Mouse (Mus musculus) heart, embryonic 13.5 days (tissue): ENCODE measurements at regions not wholly inside any gene's neighbourhood (a gene's known extent, or its start where the extent isn't known, plus 50 kb on each side); places are given as distances from the start of the nearest gene placed in this dataset.

Experiments used
- ATAC-seq: fragments of 200-750 bp; cut with Nextera tagmentation; 2 replicates; pipeline ENCODE4 v1.8.0; 2017; ENCODE audit warnings: moderate TSS enrichment; ENCODE audit not compliant: insufficient number of reproducible peaks, low FRiP score, low TSS enrichment; ENCODE audit errors: extremely low read depth
- H3K27ac ChIP-seq: fragments of 300-500 bp; sonication (generic); replicated peaks from 2 replicates; pipeline ENCODE4 v1.5.1; 2015; ENCODE audit warnings: moderate library complexity, mild to moderate bottlenecking, inconsistent platforms
- H3K27me3 ChIP-seq: fragments of 300-500 bp; sonication (generic); replicated peaks from 2 replicates; pipeline ENCODE4 v1.6.1; 2015; ENCODE audit warnings: mild to moderate bottlenecking, inconsistent platforms
- H3K36me3 ChIP-seq: fragments of 300-500 bp; sonication (generic); 2 replicates; pipeline ENCODE4 v1.6.1; 2015; ENCODE audit warnings: mild to moderate bottlenecking, inconsistent platforms
- H3K4me1 ChIP-seq: fragments of 300-500 bp; sonication (generic); 2 replicates; pipeline ENCODE4 v1.6.1; 2015; ENCODE audit warnings: inconsistent platforms
- H3K4me2 ChIP-seq: fragments of 300-500 bp; sonication (generic); 2 replicates; pipeline ENCODE4 v1.6.1; 2015; ENCODE audit warnings: inconsistent platforms, mild to moderate bottlenecking, moderate library complexity
- H3K4me3 ChIP-seq: fragments of 300-500 bp; sonication (generic); 2 replicates; pipeline ENCODE4 v1.5.1; 2015; ENCODE audit warnings: moderate library complexity, mild to moderate bottlenecking, inconsistent platforms
- H3K9ac ChIP-seq: fragments of 300-500 bp; sonication (generic); 2 replicates; pipeline ENCODE4 v1.6.1; 2015; ENCODE audit warnings: inconsistent platforms, mild to moderate bottlenecking, moderate library complexity
- H3K9me3 ChIP-seq: fragments of 300-500 bp; sonication (generic); 2 replicates; pipeline ENCODE4 v1.6.1; 2016; ENCODE audit warnings: inconsistent platforms
- WGBS: fragments of 180-500 bp; shearing (Covaris S2); methylation state at CpG from one replicate; pipeline ENCODE4 v1.1.7; 2015; ENCODE audit warnings: mixed read lengths; 5-methylcytosine and 5-hydroxymethylcytosine counted together

DNA sequence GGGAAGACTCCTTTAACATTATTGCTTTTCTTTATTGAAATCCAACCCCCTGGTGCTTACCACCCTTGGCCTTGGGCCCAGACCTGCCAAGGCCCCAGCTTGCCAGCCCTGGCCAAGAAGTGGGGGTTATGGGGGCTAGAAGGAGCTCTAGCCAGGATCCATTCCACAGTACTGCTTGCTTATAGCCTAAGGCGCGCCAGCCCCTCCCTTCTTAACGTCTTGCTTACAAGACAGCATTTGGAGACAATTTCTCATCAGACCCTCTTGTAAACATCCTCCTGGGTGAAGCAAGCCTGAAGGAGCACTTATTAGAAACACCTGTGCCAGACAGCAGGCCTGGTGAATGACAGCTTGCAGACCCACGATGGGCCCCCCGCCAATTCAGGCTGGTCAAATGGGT, 179.3 kb downstream of the Cyp26b1 start:
- no peak for ATAC-seq
- Histone ChIP-seq H3K36me3 (no peaks in the 10 kb centered on the region), H3K27me3 (peaks cover 65% of the 10 kb centered on the region), H3K9ac (no peak overlapping the region), H3K4me3 (no peak overlapping the region), H3K4me2 (no peak overlapping the region), H3K27ac (no peak overlapping the region), H3K4me1 (no peaks in the 10 kb centered on the region), H3K9me3 (no peaks in the 10 kb centered on the region)
- 65% methylated on average over 5 of the region's 5 CpGs for WGBS

DNA sequence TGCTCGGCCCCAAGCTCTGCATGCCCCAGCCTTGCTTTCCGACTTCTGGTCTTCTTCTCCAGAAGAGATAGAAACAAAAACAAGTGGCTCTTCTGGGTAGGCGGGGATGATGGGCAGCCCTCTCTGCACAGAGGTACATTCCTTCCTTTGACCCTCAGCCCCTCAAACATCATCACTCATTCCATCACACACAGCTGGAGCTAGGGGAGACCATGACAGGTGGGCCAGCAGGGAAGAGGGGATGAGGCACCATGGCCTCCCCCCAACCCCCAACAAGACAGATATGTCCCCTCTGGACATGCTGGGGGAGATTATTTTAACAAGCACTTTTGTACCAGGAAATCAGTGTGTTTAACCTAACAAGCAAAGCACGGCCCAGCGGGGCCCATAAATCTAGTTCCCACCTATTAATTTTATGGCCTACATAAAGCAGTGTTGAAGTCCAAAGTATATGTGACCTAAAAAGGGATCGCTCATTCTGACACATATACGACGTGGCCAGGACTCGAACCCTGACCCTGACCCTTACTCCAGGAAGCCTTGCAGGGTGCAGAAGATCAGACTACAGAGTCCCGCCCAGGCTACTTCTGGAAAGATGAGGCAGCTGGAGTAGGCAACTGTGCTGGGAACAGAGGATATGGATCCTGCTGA, 183.7 kb downstream of the Cyp26b1 start:
- Histone ChIP-seq H3K27me3 (peaks cover 55% of the 10 kb centered on the region), H3K4me3 (no peak overlapping the region), H3K4me2 (no peak overlapping the region), H3K9me3 (no peaks in the 10 kb centered on the region), H3K27ac (no peak overlapping the region), H3K9ac (no peak overlapping the region), H3K36me3 (no peaks in the 10 kb centered on the region), H3K4me1 (no peaks in the 10 kb centered on the region)
- 80% methylated on average over 10 of the region's 10 CpGs for WGBS
- ATAC-seq, result no peak

DNA sequence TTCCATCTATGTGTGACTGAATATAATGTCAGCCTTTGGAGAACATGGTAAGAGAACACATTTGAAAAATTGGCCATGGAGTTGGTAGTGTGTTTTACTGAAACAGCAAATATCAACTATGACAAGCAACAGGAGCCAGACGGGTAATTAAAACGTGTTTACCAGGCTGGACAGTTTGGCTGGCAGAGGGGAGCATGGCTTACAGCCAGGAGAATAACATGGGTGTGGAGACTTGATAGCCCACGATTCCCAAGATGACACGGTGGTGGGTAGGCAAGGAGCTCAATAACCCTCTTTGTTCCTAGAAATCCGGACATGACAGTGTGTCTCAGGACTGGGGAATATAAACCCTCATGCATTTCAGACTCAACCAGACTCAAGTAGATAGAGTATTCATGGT, 185.2 kb downstream of the Cyp26b1 start:
- H3K36me3 ChIP-seq, result no peaks in the 10 kb centered on the region
- no peak overlapping the region for H3K9ac ChIP-seq
- no peak overlapping the region for H3K4me3 ChIP-seq
- H3K4me2 ChIP-seq, result no peak overlapping the region
- H3K27me3 ChIP-seq, result peaks cover 51% of the 10 kb centered on the region
- no peaks in the 10 kb centered on the region for H3K4me1 ChIP-seq
- H3K27ac ChIP-seq, result no peak overlapping the region
- 64% methylated on average over 5 of the region's 5 CpGs for WGBS
- H3K9me3 ChIP-seq, result no peaks in the 10 kb centered on the region
- ATAC-seq, result no peak

DNA sequence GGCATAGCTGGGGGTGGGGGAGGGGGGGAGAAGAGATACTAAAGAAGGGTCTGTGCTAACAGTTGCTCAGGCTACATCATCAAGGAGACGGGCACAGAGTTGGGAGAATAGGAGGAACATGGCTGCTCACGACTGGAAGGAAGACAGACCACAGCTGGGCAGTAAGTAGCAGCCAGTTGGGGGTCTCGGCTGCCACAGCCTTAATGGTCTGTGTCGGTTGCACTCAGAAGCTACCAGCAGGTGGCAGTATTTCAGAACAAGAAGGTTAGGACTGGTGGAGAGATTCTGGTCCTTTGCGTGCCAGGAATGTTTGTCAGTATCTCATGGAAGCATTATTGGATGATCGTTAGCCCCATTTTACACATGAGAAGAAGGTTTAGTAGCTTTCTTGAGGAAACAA, 185.9 kb downstream of the Cyp26b1 start:
- no peak overlapping the region for H3K4me3 ChIP-seq
- H3K9me3 ChIP-seq, result no peaks in the 10 kb centered on the region
- 4% methylated on average over 6 of the region's 6 CpGs for WGBS
- no peaks in the 10 kb centered on the region for H3K4me1 ChIP-seq
- H3K9ac ChIP-seq, result no peak overlapping the region
- no peak overlapping the region for H3K4me2 ChIP-seq
- ATAC-seq, result no peak
- H3K36me3 ChIP-seq, result no peaks in the 10 kb centered on the region
- peaks cover 46% of the 10 kb centered on the region for H3K27me3 ChIP-seq
- no peak overlapping the region for H3K27ac ChIP-seq

DNA sequence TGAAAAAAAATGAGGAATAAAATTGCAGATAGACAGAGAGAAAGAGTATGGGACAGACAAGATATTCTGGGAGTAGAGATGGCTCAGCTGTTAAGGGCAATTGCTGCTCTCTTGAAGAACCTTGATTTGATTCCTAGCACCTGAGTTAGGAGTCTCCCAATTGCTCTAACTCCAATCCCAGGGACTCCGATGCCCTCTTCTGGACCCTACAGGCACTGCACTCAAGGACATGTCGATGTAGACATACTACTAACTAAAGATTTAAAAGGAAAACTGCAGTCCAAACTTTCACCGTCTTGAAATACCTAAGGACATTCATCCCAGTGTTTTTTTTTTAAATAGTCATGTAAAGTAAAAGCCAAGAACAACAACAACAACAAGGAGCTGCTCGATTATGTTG, 189.0 kb downstream of the Cyp26b1 start:
- H3K9me3 ChIP-seq, result no peaks in the 10 kb centered on the region
- ATAC-seq, result no peak
- WGBS, result 52% methylated on average over 4 of the region's 4 CpGs

DNA sequence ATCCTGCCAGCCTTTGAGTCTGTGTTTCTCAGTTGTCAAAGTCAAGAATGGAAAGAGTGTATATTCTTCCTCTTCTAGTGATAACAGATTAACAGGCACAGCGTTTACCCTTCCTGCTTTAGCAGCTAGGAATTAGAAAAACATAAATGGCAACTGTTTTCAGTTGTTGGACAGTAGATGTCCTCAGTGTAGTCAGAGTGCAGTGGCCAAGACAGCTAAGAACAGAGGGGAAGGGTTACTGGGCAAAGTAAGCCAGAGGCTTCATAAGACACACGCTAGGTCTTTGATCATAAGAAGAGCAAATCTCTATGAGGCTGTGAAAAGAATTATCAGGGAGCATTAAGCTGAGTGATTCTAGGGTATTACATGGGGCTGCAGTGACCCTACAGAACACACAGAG, 191.3 kb downstream of the Cyp26b1 start:
- no peak for ATAC-seq
- WGBS, result 55% methylated on average over 2 of the region's 2 CpGs
- H3K4me1 ChIP-seq, result no peaks in the 10 kb centered on the region

More for the DNA sequence above, 189.0 kb downstream of the Cyp26b1 start:
- Histone ChIP-seq H3K36me3 (no peaks in the 10 kb centered on the region), H3K4me2 (no peak overlapping the region), H3K9ac (no peak overlapping the region), H3K4me1 (no peaks in the 10 kb centered on the region), H3K27me3 (peaks cover 48% of the 10 kb centered on the region), H3K4me3 (no peak overlapping the region), H3K27ac (no peak overlapping the region)

DNA sequence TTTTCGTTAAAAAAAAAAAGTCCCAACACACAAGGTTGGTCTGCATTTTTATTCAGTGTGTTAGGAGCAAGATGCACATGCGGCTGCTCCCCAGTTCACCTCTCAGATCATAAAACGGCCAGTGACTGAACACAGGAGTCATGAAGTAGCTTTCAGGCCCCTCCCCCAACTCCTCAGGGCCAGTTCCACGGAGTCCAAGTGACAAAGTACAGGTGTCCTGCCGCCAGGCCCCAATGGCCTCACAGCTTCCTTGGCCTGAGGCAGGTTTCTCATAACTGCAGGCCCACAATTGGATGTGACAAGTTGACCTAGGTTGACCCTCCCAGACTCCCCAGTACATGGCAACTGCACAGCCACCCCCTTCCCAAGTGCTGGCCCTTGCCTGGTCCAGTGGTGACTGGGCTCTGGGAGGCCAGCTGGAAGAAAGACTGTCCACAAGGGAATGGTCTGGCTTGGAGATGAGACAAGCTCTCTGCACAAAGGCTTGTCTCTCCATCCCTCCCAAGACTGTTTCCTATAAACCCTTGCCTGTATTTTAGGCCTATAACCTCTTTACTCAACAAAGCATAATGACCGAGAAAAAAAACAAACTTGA, 199.1 kb downstream of the Cyp26b1 start:
- peaks cover 21% of the 10 kb centered on the region for H3K4me1 ChIP-seq
- no peak overlapping the region for H3K27ac ChIP-seq
- H3K9me3 ChIP-seq, result no peaks in the 10 kb centered on the region
- no peak overlapping the region for H3K4me3 ChIP-seq
- no peak for ATAC-seq
- H3K36me3 ChIP-seq, result no peaks in the 10 kb centered on the region
- H3K4me2 ChIP-seq, result no peak overlapping the region
- H3K9ac ChIP-seq, result no peak overlapping the region
- peaks cover 68% of the 10 kb centered on the region for H3K27me3 ChIP-seq
- WGBS, result 61% methylated on average over 6 of the region's 6 CpGs

More for the DNA sequence above, 191.3 kb downstream of the Cyp26b1 start:
- no peaks in the 10 kb centered on the region for H3K36me3 ChIP-seq
- H3K27me3 ChIP-seq, result peaks cover 53% of the 10 kb centered on the region
- no peak overlapping the region for H3K4me2 ChIP-seq
- no peaks in the 10 kb centered on the region for H3K9me3 ChIP-seq
- H3K9ac ChIP-seq, result no peak overlapping the region
- H3K27ac ChIP-seq, result no peak overlapping the region
- no peak overlapping the region for H3K4me3 ChIP-seq

DNA sequence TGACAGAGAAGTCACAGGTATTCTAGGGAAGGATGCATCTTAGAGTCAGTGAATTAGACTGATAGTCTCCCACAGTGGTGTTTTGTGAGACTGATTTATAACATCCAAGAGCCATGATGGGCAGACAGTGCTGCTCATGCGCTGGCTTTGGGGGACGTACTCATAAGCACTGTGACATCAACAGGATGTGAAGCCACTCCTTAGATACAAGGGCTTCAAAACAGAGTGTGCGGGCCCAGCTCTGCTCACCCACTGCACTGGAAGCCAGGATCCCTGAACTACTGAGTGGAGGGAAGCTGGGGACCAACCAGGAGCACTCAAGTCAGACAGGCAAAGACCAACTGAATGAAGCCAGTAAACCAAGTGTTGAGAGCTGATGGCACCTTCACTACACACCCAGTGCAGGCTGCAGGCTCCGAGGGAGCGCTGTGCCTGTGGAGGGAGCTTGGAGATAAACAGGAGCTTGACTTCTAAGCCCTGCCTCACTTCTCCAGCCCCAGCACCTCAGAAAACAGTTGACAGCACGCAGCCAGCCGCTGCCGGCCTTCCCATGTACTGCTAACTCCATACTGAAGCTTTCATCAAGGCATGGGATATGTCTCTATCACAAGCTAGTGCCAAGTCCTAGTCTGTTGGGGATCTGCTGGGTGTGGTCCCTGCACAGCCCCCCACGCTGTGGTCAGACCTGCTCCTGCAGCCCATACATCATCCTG, 200.0 kb downstream of the Cyp26b1 start:
- Histone ChIP-seq H3K9ac (no peak overlapping the region), H3K4me2 (no peak overlapping the region), H3K4me3 (no peak overlapping the region), H3K27ac (peak overlapping the region; percentile 43), H3K27me3 (peaks cover 73% of the 10 kb centered on the region), H3K4me1 (peaks cover 21% of the 10 kb centered on the region), H3K36me3 (no peaks in the 10 kb centered on the region), H3K9me3 (no peaks in the 10 kb centered on the region)
- no peak; the same call in 1 of the 2 replicates for ATAC-seq
- WGBS, result 28% methylated on average over 9 of the region's 9 CpGs

DNA sequence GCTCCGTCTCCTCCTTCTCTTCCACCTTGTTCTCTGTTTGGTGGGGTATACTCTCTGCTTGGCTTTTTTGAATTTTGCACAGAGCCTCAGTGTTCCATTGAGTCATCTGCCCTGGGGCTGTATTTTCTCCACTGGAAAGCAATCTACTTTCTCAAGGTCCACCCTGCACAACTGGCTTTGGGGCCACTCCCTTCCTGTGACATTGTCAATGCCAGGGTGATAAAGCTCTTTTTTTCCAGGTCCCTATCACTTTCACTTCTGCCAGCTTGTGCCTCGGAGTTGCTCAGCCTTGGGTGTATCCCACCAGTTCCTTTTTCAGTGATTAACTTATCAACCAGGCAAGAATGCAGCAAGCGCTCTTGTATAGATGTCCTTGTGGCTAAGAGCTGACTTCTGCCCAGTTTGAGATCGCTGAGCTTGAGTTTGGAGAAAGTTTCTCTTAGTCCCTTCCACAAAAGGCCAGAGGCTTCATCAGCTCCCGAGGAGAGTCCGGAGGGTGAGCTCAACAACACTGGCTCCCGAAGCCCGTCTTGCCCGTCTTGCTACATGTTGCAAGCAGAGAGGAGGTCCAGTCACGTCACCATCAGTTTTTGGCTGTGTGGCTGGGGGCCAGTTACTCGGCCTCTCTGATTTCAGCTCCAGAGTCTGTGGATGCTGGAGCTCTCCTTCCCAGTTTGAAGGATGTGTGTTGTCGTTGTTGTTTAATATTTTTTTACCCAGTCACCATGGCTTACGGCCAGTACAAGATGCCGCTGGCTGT, 200.8 kb downstream of the Cyp26b1 start:
- Histone ChIP-seq H3K4me2 (0 out of 2 replicates have a peak overlapping the region, but pooled peaks have one; percentile 1), H3K27me3 (peaks cover 70% of the 10 kb centered on the region), H3K9me3 (no peaks in the 10 kb centered on the region), H3K4me1 (peaks cover 21% of the 10 kb centered on the region), H3K4me3 (no peak overlapping the region), H3K36me3 (no peaks in the 10 kb centered on the region), H3K9ac (no peak overlapping the region), H3K27ac (no peak overlapping the region)
- 74% methylated on average over 14 of the region's 14 CpGs for WGBS
- no peak for ATAC-seq

DNA sequence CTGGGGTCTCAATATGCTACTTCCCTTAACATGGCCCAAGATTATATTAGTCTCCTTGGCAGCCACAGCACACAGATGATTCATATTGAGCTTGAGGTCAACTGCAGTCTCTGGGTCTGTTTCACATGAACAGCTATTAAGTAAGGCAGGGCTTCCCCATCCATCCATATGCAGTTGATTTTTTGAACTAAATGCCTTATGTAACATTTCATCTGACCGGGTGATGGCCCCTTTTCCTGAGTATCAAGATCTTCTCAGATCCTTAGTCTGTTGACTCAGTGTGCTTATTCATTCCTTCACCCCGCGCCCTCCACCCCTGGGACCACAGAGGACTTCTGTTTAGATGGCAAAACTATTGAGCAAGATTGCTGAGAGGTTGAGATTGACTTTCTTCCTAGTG, 202.7 kb downstream of the Cyp26b1 start:
- Histone ChIP-seq H3K9me3 (no peaks in the 10 kb centered on the region), H3K4me3 (no peak overlapping the region), H3K27me3 (peaks cover 77% of the 10 kb centered on the region), H3K4me2 (no peak overlapping the region), H3K36me3 (no peaks in the 10 kb centered on the region), H3K4me1 (peaks cover 25% of the 10 kb centered on the region), H3K9ac (no peak overlapping the region), H3K27ac (no peak overlapping the region)
- ATAC-seq, result no peak
- 92% methylated on average over 3 of the region's 3 CpGs for WGBS

DNA sequence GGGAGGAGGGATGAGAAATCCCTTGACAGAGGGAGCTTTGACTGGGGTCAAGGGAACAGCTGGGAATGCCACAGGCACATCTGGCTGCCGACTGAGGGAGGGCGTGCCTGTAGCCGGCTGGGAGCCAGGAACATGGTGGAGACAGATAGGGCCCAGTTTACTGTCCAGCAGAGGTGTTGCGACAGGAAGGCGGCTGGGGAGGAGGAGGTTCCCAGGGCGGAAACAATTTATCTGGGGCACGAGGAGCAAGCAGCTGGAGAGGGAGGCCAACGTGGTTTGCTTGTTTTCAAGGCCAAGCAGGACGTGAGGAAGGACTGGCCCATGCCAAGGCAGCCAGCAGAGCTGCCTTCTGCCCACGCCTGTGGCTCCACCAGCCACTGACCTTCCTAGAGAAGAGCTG, 208.0 kb downstream of the Cyp26b1 start:
- Histone ChIP-seq H3K9ac (no peak overlapping the region), H3K27me3 (peaks cover 84% of the 10 kb centered on the region), H3K4me1 (peaks cover 14% of the 10 kb centered on the region), H3K27ac (no peak overlapping the region), H3K4me3 (no peak overlapping the region), H3K4me2 (no peak overlapping the region), H3K36me3 (no peaks in the 10 kb centered on the region), H3K9me3 (no peaks in the 10 kb centered on the region)
- no peak for ATAC-seq
- 4% methylated on average over 10 of the region's 10 CpGs for WGBS
